Mouse (Mus musculus): ENCODE measurements around the gene Tmem204. TPM values are rescaled to one million over a fixed set of nuclear protein-coding genes. Genes with fewer than 3 reads are reported as not detected.

Gene Tmem204
- polyA plus RNA-seq, 1 experiment from 2014 or later = 10.1 TPM

- no peak; the same call in 1 of the 2 replicates for ATAC-seq
- Histone ChIP-seq H3K27me3 (no peaks in the 10 kb centered on the region), H3K4me1 (peaks cover 18% of the 10 kb centered on the region), H3K27ac (no peak overlapping the region), H3K9ac (0 out of 2 replicates have a peak overlapping the region, but pooled peaks have one; percentile 21), H3K9me3 (replicated peaks) (no peaks in the 10 kb centered on the region), H3K36me3 (ENCODE audit: poor library complexity, severe bottlenecking) (peaks cover 65% of the 10 kb centered on the region), H3K4me3 (no peak overlapping the region), H3K4me2 (no peak overlapping the region)
- 86% methylated on average over 8 of the region's 8 CpGs for WGBS
Measured at GRCm38 (mm10) chr17:25111739-25112422, 28.5 kb upstream of the Tmem204 start.

- ATAC-seq = no peak
- Histone ChIP-seq H3K27ac (no peak overlapping the region), H3K4me2 (no peak overlapping the region), H3K4me3 (no peak overlapping the region), H3K9me3 (replicated peaks) (no peaks in the 10 kb centered on the region), H3K27me3 (no peaks in the 10 kb centered on the region), H3K9ac (0 out of 2 replicates have a peak overlapping the region, but pooled peaks have one; percentile 21), H3K36me3 (ENCODE audit: poor library complexity, severe bottlenecking) (peaks cover 71% of the 10 kb centered on the region), H3K4me1 (peaks cover 16% of the 10 kb centered on the region)
- 92% methylated on average over 5 of the region's 5 CpGs for WGBS
Measured at GRCm38 (mm10) chr17:25111220-25111619, 27.8 kb upstream of the Tmem204 start.

- no peak overlapping the region for H3K4me2 ChIP-seq
- H3K27me3 ChIP-seq = no peaks in the 10 kb centered on the region
- no peak overlapping the region for H3K4me3 ChIP-seq
- WGBS = 98% methylated on average over 6 of the region's 6 CpGs
- H3K36me3 ChIP-seq (ENCODE audit: poor library complexity, severe bottlenecking) = peaks cover 78% of the 10 kb centered on the region
- H3K4me1 ChIP-seq = peaks cover 13% of the 10 kb centered on the region
- H3K9me3 ChIP-seq (replicated peaks) = no peaks in the 10 kb centered on the region
- no peak for ATAC-seq
- no peak overlapping the region for H3K9ac ChIP-seq
- H3K27ac ChIP-seq = no peak overlapping the region
Measured at GRCm38 (mm10) chr17:25110590-25110989, 27.2 kb upstream of the Tmem204 start.

- H3K4me3 ChIP-seq = no peak overlapping the region
- 77% methylated on average over 2 of the region's 2 CpGs for WGBS
- no peak for ATAC-seq
- H3K27me3 ChIP-seq = no peaks in the 10 kb centered on the region
- peaks cover 6% of the 10 kb centered on the region for H3K4me1 ChIP-seq
- no peaks in the 10 kb centered on the region for H3K9me3 ChIP-seq (replicated peaks)
- H3K9ac ChIP-seq = no peak overlapping the region
- no peak overlapping the region for H3K27ac ChIP-seq
- H3K36me3 ChIP-seq (ENCODE audit: poor library complexity, severe bottlenecking) = peaks cover 88% of the 10 kb centered on the region
- H3K4me2 ChIP-seq = no peak overlapping the region
Measured at GRCm38 (mm10) chr17:25109578-25109977, 26.2 kb upstream of the Tmem204 start.

- no peak for ATAC-seq
- H3K4me1 ChIP-seq = peaks cover 4% of the 10 kb centered on the region; the same call in 1 of the 2 replicates
- H3K27me3 ChIP-seq = no peaks in the 10 kb centered on the region
- no peak overlapping the region for H3K9ac ChIP-seq
- no peak overlapping the region for H3K4me3 ChIP-seq
- 96% methylated on average over 5 of the region's 16 CpGs for WGBS
- H3K27ac ChIP-seq = no peak overlapping the region
- no peaks in the 10 kb centered on the region for H3K9me3 ChIP-seq (replicated peaks)
- H3K36me3 ChIP-seq (ENCODE audit: poor library complexity, severe bottlenecking) = peaks cover 96% of the 10 kb centered on the region
- H3K4me2 ChIP-seq = no peak overlapping the region
Measured at GRCm38 (mm10) chr17:25107786-25108185, 24.4 kb upstream of the Tmem204 start.

GRCm38 (mm10) chr17:25101338-25101737, 17.9 kb upstream of the Tmem204 start:
- H3K27ac ChIP-seq = no peak overlapping the region
- H3K36me3 ChIP-seq (ENCODE audit: poor library complexity, severe bottlenecking) = peaks cover 94% of the 10 kb centered on the region
- H3K4me1 ChIP-seq = no peaks in the 10 kb centered on the region
- 95% methylated on average over 11 of the region's 11 CpGs for WGBS
- H3K27me3 ChIP-seq = no peaks in the 10 kb centered on the region
- no peak overlapping the region for H3K4me3 ChIP-seq
- no peak overlapping the region for H3K9ac ChIP-seq
- H3K9me3 ChIP-seq (replicated peaks) = no peaks in the 10 kb centered on the region
- no peak for ATAC-seq
- no peak overlapping the region for H3K4me2 ChIP-seq

GRCm38 (mm10) chr17:25100052-25100451, 16.7 kb upstream of the Tmem204 start:
- H3K36me3 ChIP-seq (ENCODE audit: poor library complexity, severe bottlenecking) = peaks cover 86% of the 10 kb centered on the region
- 95% methylated on average over 6 of the region's 6 CpGs for WGBS

GRCm38 (mm10) chr17:25096221-25096620, 12.8 kb upstream of the Tmem204 start:
- Histone ChIP-seq H3K9ac (no peak overlapping the region), H3K36me3 (ENCODE audit: poor library complexity, severe bottlenecking) (peaks cover 81% of the 10 kb centered on the region), H3K27ac (no peak overlapping the region), H3K4me1 (no peaks in the 10 kb centered on the region), H3K4me2 (no peak overlapping the region), H3K9me3 (replicated peaks) (no peaks in the 10 kb centered on the region), H3K4me3 (no peak overlapping the region), H3K27me3 (no peaks in the 10 kb centered on the region)
- 86% methylated on average over 2 of the region's 2 CpGs for WGBS
- no peak for ATAC-seq

More at GRCm38 (mm10) chr17:25100052-25100451, 16.7 kb upstream of the Tmem204 start:
- Histone ChIP-seq H3K27me3 (no peaks in the 10 kb centered on the region), H3K4me3 (no peak overlapping the region), H3K27ac (no peak overlapping the region), H3K4me2 (no peak overlapping the region), H3K4me1 (no peaks in the 10 kb centered on the region), H3K9ac (no peak overlapping the region), H3K9me3 (replicated peaks) (no peaks in the 10 kb centered on the region)
- no peak for ATAC-seq

GRCm38 (mm10) chr17:25090450-25090849, 7.1 kb upstream of the Tmem204 start:
- ATAC-seq = no peak
- WGBS = 95% methylated on average over 10 of the region's 10 CpGs
- Histone ChIP-seq H3K9ac (no peak overlapping the region), H3K9me3 (replicated peaks) (no peaks in the 10 kb centered on the region), H3K36me3 (ENCODE audit: poor library complexity, severe bottlenecking) (peaks cover 65% of the 10 kb centered on the region), H3K27me3 (no peaks in the 10 kb centered on the region), H3K27ac (no peak overlapping the region), H3K4me3 (no peak overlapping the region), H3K4me1 (no peaks in the 10 kb centered on the region), H3K4me2 (no peak overlapping the region)

GRCm38 (mm10) chr17:25089158-25089557, 5.8 kb upstream of the Tmem204 start:
- Histone ChIP-seq H3K9me3 (replicated peaks) (no peaks in the 10 kb centered on the region), H3K4me2 (no peak overlapping the region), H3K27ac (no peak overlapping the region), H3K4me3 (no peak overlapping the region), H3K36me3 (ENCODE audit: poor library complexity, severe bottlenecking) (peaks cover 57% of the 10 kb centered on the region), H3K27me3 (no peaks in the 10 kb centered on the region), H3K9ac (no peak overlapping the region), H3K4me1 (no peaks in the 10 kb centered on the region)
- ATAC-seq = no peak
- WGBS = 93% methylated on average over 10 of the region's 10 CpGs

GRCm38 (mm10) chr17:25086724-25087123, 3.3 kb upstream of the Tmem204 start:
- H3K27me3 ChIP-seq = no peaks in the 10 kb centered on the region
- H3K4me3 ChIP-seq = no peak overlapping the region
- 94% methylated on average over 7 of the region's 7 CpGs for WGBS

GRCm38 (mm10) chr17:25084835-25085385, 1.5 kb upstream of the Tmem204 start:
- 81% methylated on average over 13 of the region's 13 CpGs for WGBS

More at GRCm38 (mm10) chr17:25086724-25087123, 3.3 kb upstream of the Tmem204 start:
- no peak for ATAC-seq
- H3K9me3 ChIP-seq (replicated peaks) = no peaks in the 10 kb centered on the region
- no peak overlapping the region for H3K9ac ChIP-seq
- H3K4me2 ChIP-seq = no peak overlapping the region
- H3K4me1 ChIP-seq = no peaks in the 10 kb centered on the region
- H3K36me3 ChIP-seq (ENCODE audit: poor library complexity, severe bottlenecking) = peaks cover 34% of the 10 kb centered on the region
- H3K27ac ChIP-seq = no peak overlapping the region

More at GRCm38 (mm10) chr17:25084835-25085385, 1.5 kb upstream of the Tmem204 start:
- Histone ChIP-seq H3K36me3 (ENCODE audit: poor library complexity, severe bottlenecking) (peaks cover 32% of the 10 kb centered on the region), H3K27ac (no peak overlapping the region), H3K9me3 (replicated peaks) (no peaks in the 10 kb centered on the region), H3K4me1 (no peaks in the 10 kb centered on the region), H3K9ac (no peak overlapping the region), H3K4me2 (no peak overlapping the region), H3K4me3 (no peak overlapping the region), H3K27me3 (no peaks in the 10 kb centered on the region)
- no peak for ATAC-seq

Data from forebrain, embryonic 13.5 days (tissue).